Mouse (Mus musculus) neural tube, embryonic 14.5 days (tissue): ENCODE results near the gene Adrb1. TPM values are rescaled to one million over a fixed set of nuclear protein-coding genes. Genes with fewer than 3 reads are reported as not detected.

Experiments used
- ATAC-seq: fragments of 200-750 bp; cut with Nextera tagmentation; 2 replicates; pipeline ENCODE4 v1.8.0; 2017; ENCODE audit warnings: low read depth, mild to moderate bottlenecking, moderate TSS enrichment, moderate library complexity
- H3K27ac ChIP-seq: fragments of 300-500 bp; sonication (generic); 2 replicates; pipeline ENCODE4 v1.5.1; 2014; ENCODE audit warnings: low read depth, mild to moderate bottlenecking, control low read depth, low read length, moderate library complexity, mixed read lengths
- H3K27me3 ChIP-seq: fragments of 300-500 bp; sonication (generic); 2 replicates; pipeline ENCODE4 v1.6.1; 2014; ENCODE audit warnings: low read length; ENCODE audit not compliant: control insufficient read depth, insufficient read depth
- H3K36me3 ChIP-seq: fragments of 300-500 bp; sonication (generic); 2 replicates; pipeline ENCODE4 v1.6.1; 2014; ENCODE audit warnings: low read length, mixed read lengths; ENCODE audit not compliant: control insufficient read depth, insufficient read depth
- H3K4me1 ChIP-seq: fragments of 300-500 bp; sonication (generic); 2 replicates; pipeline ENCODE4 v1.6.1; 2014; ENCODE audit warnings: low read length; ENCODE audit not compliant: control insufficient read depth, insufficient read depth
- H3K4me2 ChIP-seq: fragments of 300-500 bp; sonication (generic); 2 replicates; pipeline ENCODE4 v1.6.1; 2014; ENCODE audit warnings: mild to moderate bottlenecking, low read depth, low read length, control low read depth
- H3K4me3 ChIP-seq: fragments of 300-500 bp; sonication (generic); 2 replicates; pipeline ENCODE4 v1.5.1; 2014; ENCODE audit warnings: low read depth, low read length, control low read depth, mixed read lengths
- H3K9ac ChIP-seq: fragments of 300-500 bp; sonication (generic); replicated peaks from 2 replicates; pipeline ENCODE4 v1.6.1; 2014; ENCODE audit warnings: low read depth, mild to moderate bottlenecking, control low read depth, low read length, mixed read lengths
- H3K9me3 ChIP-seq: fragments of 300-500 bp; sonication (generic); 2 replicates; pipeline ENCODE4 v1.6.1; 2016; ENCODE audit warnings: low read length; ENCODE audit not compliant: control insufficient read depth
- WGBS: fragments of 180-500 bp; shearing (Covaris S2); extraction: QIAGEN DNeasy Blood & Tissue Kit; methylation state at CpG from one replicate; pipeline ENCODE4 v1.1.7; 2014; 5-methylcytosine and 5-hydroxymethylcytosine counted together
- polyA plus RNA-seq: library from polyadenylated mRNA; unstranded; fragments of >200 nt; fragmentation: Nextera tagmentation; extraction: Ambion mirVana; gene quantifications from 2 replicates; pipeline ENCODE4 v1.2.1, GENCODE M21; 2014

The Adrb1 gene
- polyA plus RNA-seq, 1 experiment from 2014 or later = 1.8 TPM

- no peak for ATAC-seq
- Histone ChIP-seq H3K9me3 (no peaks in the 10 kb centered on the region), H3K4me2 (no peak overlapping the region), H3K4me1 (no peaks in the 10 kb centered on the region), H3K27me3 (no peaks in the 10 kb centered on the region; the same call in 1 of the 2 replicates), H3K4me3 (no peak overlapping the region), H3K36me3 (no peaks in the 10 kb centered on the region), H3K27ac (no peak overlapping the region), H3K9ac (no peak overlapping the region)
- 41% methylated on average over 4 of the region's 4 CpGs for WGBS
Observed at GRCm38 (mm10) chr19:56714661-56715170, 7.3 kb upstream of the Adrb1 start.

GRCm38 (mm10) chr19:56718046-56718445 is 4.0 kb upstream of the Adrb1 start:
- Histone ChIP-seq H3K27me3 (peaks cover 20% of the 10 kb centered on the region), H3K9ac (no peak overlapping the region), H3K4me3 (no peak overlapping the region), H3K9me3 (no peaks in the 10 kb centered on the region), H3K27ac (no peak overlapping the region), H3K36me3 (no peaks in the 10 kb centered on the region), H3K4me1 (peaks cover 9% of the 10 kb centered on the region), H3K4me2 (no peak overlapping the region)
- 82% methylated on average over 8 of the region's 8 CpGs for WGBS
- no peak for ATAC-seq

- Histone ChIP-seq H3K36me3 (no peaks in the 10 kb centered on the region), H3K4me1 (peaks cover 9% of the 10 kb centered on the region), H3K9ac (peak overlapping the region; percentile 66; the same call in 1 of the 2 replicates), H3K4me2 (peak overlapping the region; percentile 85; the same call in 1 of the 2 replicates), H3K9me3 (no peaks in the 10 kb centered on the region), H3K27me3 (peaks cover 37% of the 10 kb centered on the region), H3K4me3 (peak overlapping the region; percentile 56; the same call in 1 of the 2 replicates), H3K27ac (no peak overlapping the region)
- WGBS = 30% methylated on average over 13 of the region's 13 CpGs
- no peak for ATAC-seq
Observed at GRCm38 (mm10) chr19:56720882-56721281, 1.1 kb upstream of the Adrb1 start.

- WGBS = under 1% methylated on average over 31 of the region's 48 CpGs
- Histone ChIP-seq H3K36me3 (no peaks in the 10 kb centered on the region), H3K27me3 (peaks cover 41% of the 10 kb centered on the region), H3K9ac (peak overlapping the region; percentile 66), H3K9me3 (no peaks in the 10 kb centered on the region), H3K4me2 (peak overlapping the region; percentile 85), H3K4me3 (peak overlapping the region; percentile 56), H3K27ac (no peak overlapping the region), H3K4me1 (peaks cover 9% of the 10 kb centered on the region)
- ATAC-seq = peak; percentile 44
Observed at GRCm38 (mm10) chr19:56722291-56722707, 300 bp downstream of the Adrb1 start.

- Histone ChIP-seq H3K4me1 (peaks cover 9% of the 10 kb centered on the region), H3K4me3 (peak overlapping the region; percentile 56), H3K27me3 (peaks cover 41% of the 10 kb centered on the region), H3K9ac (peak overlapping the region; percentile 66), H3K27ac (no peak overlapping the region), H3K4me2 (peak overlapping the region; percentile 85), H3K36me3 (no peaks in the 10 kb centered on the region), H3K9me3 (no peaks in the 10 kb centered on the region)
- under 1% methylated on average over 67 of the region's 69 CpGs for WGBS
- peak; percentile 44; the same call in 1 of the 2 replicates for ATAC-seq
Observed at GRCm38 (mm10) chr19:56722711-56723330, 822 bp downstream of the Adrb1 start.

- 0 out of 2 replicates have a peak, but pooled peaks have one; percentile 19 for ATAC-seq
Observed at GRCm38 (mm10) chr19:56723331-56724125, 1.5 kb downstream of the Adrb1 start.

GRCm38 (mm10) chr19:56724126-56724597 is 2.2 kb downstream of the Adrb1 start:
- Histone ChIP-seq H3K9me3 (no peaks in the 10 kb centered on the region), H3K4me2 (peak overlapping the region; percentile 85), H3K36me3 (no peaks in the 10 kb centered on the region), H3K9ac (no peak overlapping the region), H3K27ac (no peak overlapping the region), H3K4me3 (peak overlapping the region; percentile 56), H3K27me3 (peaks cover 41% of the 10 kb centered on the region), H3K4me1 (peaks cover 9% of the 10 kb centered on the region)
- WGBS = 6% methylated on average over 13 of the region's 13 CpGs
- ATAC-seq = no peak

More at GRCm38 (mm10) chr19:56723331-56724125, 1.5 kb downstream of the Adrb1 start:
- Histone ChIP-seq H3K36me3 (no peaks in the 10 kb centered on the region), H3K9ac (peak overlapping the region; percentile 66), H3K27me3 (peaks cover 41% of the 10 kb centered on the region), H3K4me3 (peak overlapping the region; percentile 56), H3K4me2 (peak overlapping the region; percentile 85), H3K27ac (no peak overlapping the region), H3K4me1 (peaks cover 9% of the 10 kb centered on the region), H3K9me3 (no peaks in the 10 kb centered on the region)
- WGBS = under 1% methylated on average over 71 of the region's 71 CpGs

- Histone ChIP-seq H3K27me3 (peaks cover 26% of the 10 kb centered on the region), H3K4me2 (no peak overlapping the region), H3K36me3 (no peaks in the 10 kb centered on the region), H3K9ac (no peak overlapping the region), H3K4me1 (peaks cover 4% of the 10 kb centered on the region), H3K4me3 (no peak overlapping the region), H3K9me3 (no peaks in the 10 kb centered on the region), H3K27ac (no peak overlapping the region)
- ATAC-seq = no peak; the same call in 1 of the 2 replicates
- 65% methylated on average over 14 of the region's 14 CpGs for WGBS
Observed at GRCm38 (mm10) chr19:56727170-56727877, 5.3 kb downstream of the Adrb1 start.
